Mouse (Mus musculus) adrenal gland, postnatal 4 days (tissue): ENCODE data around the gene Ube2m. TPM values are rescaled to one million over a fixed set of nuclear protein-coding genes. Genes with fewer than 3 reads are reported as not detected.

ENCODE experiments used
- DNase-seq, 2 experiments: peaks; one replicate each; pipeline ENCODE4 v3.0.0; 2021 to 2022; ENCODE audit warnings: low spot score in 2 of 2, mixed read lengths in 2 of 2
- total RNA-seq, 2 experiments: library from RNA; stranded (reverse); gene quantifications; 2 replicates each; pipeline ENCODE4 v1.2.3; 2021

Ube2m gene
- total RNA-seq, 2 experiments from 2014 or later, result 168 to 181 TPM

GRCm38 (mm10) chr7:13006011-13006410, 32.1 kb downstream of the Ube2m start:
- DNase-seq, result no peak

GRCm38 (mm10) chr7:13003380-13003779, 34.7 kb downstream of the Ube2m start:
- DNase-seq, result no peak

GRCm38 (mm10) chr7:13001584-13001983, 36.5 kb downstream of the Ube2m start:
- no peak for DNase-seq

GRCm38 (mm10) chr7:12998851-12999250, 39.2 kb downstream of the Ube2m start, which contains the start of gene Trim28:
Gene Trim28, plus strand, starts transcription at chr7:12999114.
- DNase-seq, result no peak

- no peak for DNase-seq
Measured at GRCm38 (mm10) chr7:12998053-12998452, 40.0 kb downstream of the Ube2m start, which contains the start of gene Slc27a5. Gene Slc27a5, minus strand, starts transcription at chr7:12998192.

GRCm38 (mm10) chr7:12997230-12997629, 40.8 kb downstream of the Ube2m start:
- no peak for DNase-seq

GRCm38 (mm10) chr7:12995862-12996261, 42.2 kb downstream of the Ube2m start:
- DNase-seq, result no peak

GRCm38 (mm10) chr7:12993148-12993547, 44.9 kb downstream of the Ube2m start:
- no peak for DNase-seq

GRCm38 (mm10) chr7:12992222-12992621, 45.9 kb downstream of the Ube2m start:
- no peak for DNase-seq

- DNase-seq, result no peak
Measured at GRCm38 (mm10) chr7:12987409-12988189, 50.5 kb downstream of the Ube2m start.

GRCm38 (mm10) chr7:12986906-12987305, 51.2 kb downstream of the Ube2m start:
- DNase-seq, result no peak

GRCm38 (mm10) chr7:12985724-12986123, 52.4 kb downstream of the Ube2m start:
- DNase-seq, result no peak

Other genes with a start within 250 kb of the Ube2m start
- gene Zscan18, start 234.6 kb downstream of the Ube2m start, total RNA-seq, result 1 to 10 TPM; 8.0 to 8.2 TPM
- gene Zfp329, start 219.4 kb downstream of the Ube2m start, total RNA-seq, result 10 to 100 TPM; 16.0 to 16.4 TPM
- gene Zfp110, start 203.5 kb downstream of the Ube2m start, total RNA-seq, result 10 to 100 TPM; 34.2 to 35.4 TPM
- 1 to 10 TPM; 5.3 to 5.7 TPM for gene Zfp128, start 157.1 kb downstream of the Ube2m start, total RNA-seq
- 10 to 100 TPM; 11.3 to 12.4 TPM for gene Zscan22, start 140.5 kb downstream of the Ube2m start, total RNA-seq
- 1,000 to 10,000 TPM; 1,322 to 1,347 TPM for gene Rps5, start 116.0 kb downstream of the Ube2m start, total RNA-seq
- gene Rnf225, start 110.9 kb downstream of the Ube2m start, total RNA-seq, result under 1 TPM; 0.59 to 0.64 TPM
- gene Zfp324, start 72.4 kb downstream of the Ube2m start, total RNA-seq, result 10 to 100 TPM; 12.7 to 13.5 TPM
- gene Zfp446, start 60.4 kb downstream of the Ube2m start, total RNA-seq, result 10 to 100 TPM in 1 of 2 experiments, 1 to 10 TPM in 1; 9.2 to 11.3 TPM
- gene Slc27a5, start 40.1 kb downstream of the Ube2m start, total RNA-seq, result 10 to 100 TPM in 1 of 2 experiments, under 1 TPM in 1; 0.70 to 16.3 TPM
- 100 to 1,000 TPM; 392 to 400 TPM for gene Trim28, start 39.2 kb downstream of the Ube2m start, total RNA-seq
- gene Zbtb45, start 28.2 kb downstream of the Ube2m start, total RNA-seq, result 10 to 100 TPM; 18.4 to 18.5 TPM
- 100 to 1,000 TPM; 181 to 189 TPM for gene Chmp2a, start 3.5 kb downstream of the Ube2m start, total RNA-seq
- gene Mzf1, start 16.5 kb upstream of the Ube2m start, total RNA-seq, result 1 to 10 TPM; 5.5 to 6.0 TPM
- gene Vmn1r85, start 56.9 kb upstream of the Ube2m start, total RNA-seq, result not detected
- not detected for gene Vmn1r86, start 81.6 kb upstream of the Ube2m start, total RNA-seq
- gene Vmn1r87, start 101.9 kb upstream of the Ube2m start, total RNA-seq, result not detected
- under 1 TPM; 0.08 to 0.14 TPM for gene Vmn1r88, start 121.3 kb upstream of the Ube2m start, total RNA-seq
- not detected for gene Vmn1r89, start 174.7 kb upstream of the Ube2m start, total RNA-seq
- gene Lig1, start 239.0 kb upstream of the Ube2m start, total RNA-seq, result 10 to 100 TPM; 51.5 to 60.6 TPM
- 10 to 100 TPM; 12.2 to 12.5 TPM for gene Zswim9, start 240.4 kb upstream of the Ube2m start, total RNA-seq